Mouse (Mus musculus): ENCODE data around the gene Mixl1. TPM values are rescaled to one million over a fixed set of nuclear protein-coding genes. Genes with fewer than 3 reads are reported as not detected.

The Mixl1 gene
- polyA plus RNA-seq (2014; fragmentation: Nextera tagmentation; extraction: Ambion mirVana): 0.33 and 0.45 TPM in 2 replicates

GRCm38 (mm10) chr1:180696626-180697352, at the start of gene Mixl1:
Mixl1 (minus strand) TSS chr1:180697034.
- DNase-seq (peak; percentile 61), ATAC-seq (ENCODE audit: insufficient read depth) (peak; percentile 67; the same call in 1 of the 2 replicates)
- H3K4me2 ChIP-seq: peak within 1 kb of the TSS; percentile 73
- H3K4me1 ChIP-seq (ENCODE audit: insufficient read depth): no peaks in the 10 kb centered on the region
- H3K36me3 ChIP-seq (ENCODE audit: insufficient read depth): 0 out of 2 replicates have a peak, but pooled peaks cover 5% of the 10 kb centered on the region
- no peak within 1 kb of the TSS for H3K27ac ChIP-seq (ENCODE audit: low read depth)
- WGBS: 2% methylated on average over 79 of the region's 79 CpGs
- H3K27me3 ChIP-seq (ENCODE audit: insufficient read depth, low read length): peaks cover 34% of the 10 kb centered on the region
- peak within 1 kb of the TSS; percentile 46 for H3K4me3 ChIP-seq (ENCODE audit: low read depth, low read length)
- peak within 1 kb of the TSS; percentile 43 for H3K9ac ChIP-seq
- no peaks in the 10 kb centered on the region for H3K9me3 ChIP-seq (ENCODE audit: low read depth, low read length)
- no peak for TF ChIP-seq CTCF (IDR thresholded peaks at IDR 0.05; ENCODE audit: low read depth)

- H3K27me3 ChIP-seq (ENCODE audit: insufficient read depth, low read length): no peaks in the 10 kb centered on the region
- H3K36me3 ChIP-seq (ENCODE audit: insufficient read depth): peaks cover 6% of the 10 kb centered on the region
- no peak for TF ChIP-seq CTCF (IDR thresholded peaks at IDR 0.05; ENCODE audit: low read depth)
- no peak for DNase-seq
- H3K9me3 ChIP-seq (ENCODE audit: low read depth, low read length): no peaks in the 10 kb centered on the region
- peaks cover 11% of the 10 kb centered on the region for H3K4me1 ChIP-seq (ENCODE audit: insufficient read depth)
- no peak overlapping the region for H3K9ac ChIP-seq
- H3K4me2 ChIP-seq: no peak overlapping the region
- no peak overlapping the region for H3K4me3 ChIP-seq (ENCODE audit: low read depth, low read length)
- no peak for ATAC-seq (ENCODE audit: insufficient read depth)
- WGBS: 86% methylated on average over 3 of the region's 3 CpGs
- no peak overlapping the region for H3K27ac ChIP-seq (ENCODE audit: low read depth)
Observed at GRCm38 (mm10) chr1:180729231-180729630, 32.4 kb upstream of the Mixl1 start.

DNA sequence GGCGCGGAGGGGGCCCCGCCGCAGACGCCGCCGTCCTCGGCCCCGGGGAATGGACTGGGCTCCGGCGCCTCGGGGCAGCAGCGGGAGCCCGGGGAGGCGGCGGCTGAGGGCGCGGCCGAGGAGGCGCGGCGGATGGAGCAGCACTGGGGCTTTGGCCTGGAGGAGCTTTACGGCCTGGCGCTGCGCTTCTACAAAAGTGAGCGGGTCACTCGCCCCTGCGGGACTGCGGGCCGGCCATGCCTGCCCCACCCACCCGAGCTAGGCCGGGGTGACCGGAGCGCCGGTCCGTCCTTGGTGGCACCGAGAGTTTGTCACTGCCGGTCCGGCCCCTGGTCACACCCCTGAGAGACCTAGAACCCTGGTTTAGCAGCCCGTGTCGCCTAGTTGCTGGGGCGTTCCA, 29.3 kb upstream of the Mixl1 start:
- ATAC-seq (ENCODE audit: insufficient read depth): peak; percentile 78
- Histone ChIP-seq H3K27me3 (ENCODE audit: insufficient read depth, low read length) (no peaks in the 10 kb centered on the region), H3K36me3 (ENCODE audit: insufficient read depth) (no peaks in the 10 kb centered on the region), H3K9me3 (ENCODE audit: low read depth, low read length) (no peaks in the 10 kb centered on the region), H3K27ac (ENCODE audit: low read depth) (peak overlapping the region; percentile 91), H3K9ac (peak overlapping the region; percentile 97), H3K4me2 (peak overlapping the region; percentile 66), H3K4me1 (ENCODE audit: insufficient read depth) (peaks cover 11% of the 10 kb centered on the region), H3K4me3 (ENCODE audit: low read depth, low read length) (peak overlapping the region; percentile 100)
- no peak for TF ChIP-seq CTCF (IDR thresholded peaks at IDR 0.05; ENCODE audit: low read depth)
- WGBS: under 1% methylated on average over 42 of the region's 42 CpGs
- no peak for DNase-seq

GRCm38 (mm10) chr1:180725704-180726179, 28.9 kb upstream of the Mixl1 start, which contains the start of gene Acbd3:
Acbd3 (plus strand) TSS chr1:180726043.
- TF ChIP-seq CTCF (IDR thresholded peaks at IDR 0.05; ENCODE audit: low read depth): no peak
- Histone ChIP-seq H3K27ac (ENCODE audit: low read depth) (peak within 1 kb of the TSS; percentile 91), H3K9me3 (ENCODE audit: low read depth, low read length) (no peaks in the 10 kb centered on the region)

GRCm38 (mm10) chr1:180723701-180724238, 26.9 kb upstream of the Mixl1 start:
- no peaks in the 10 kb centered on the region for H3K9me3 ChIP-seq (ENCODE audit: low read depth, low read length)
- H3K9ac ChIP-seq: no peak overlapping the region
- no peaks in the 10 kb centered on the region for H3K36me3 ChIP-seq (ENCODE audit: insufficient read depth)
- no peaks in the 10 kb centered on the region for H3K27me3 ChIP-seq (ENCODE audit: insufficient read depth, low read length)
- H3K4me3 ChIP-seq (ENCODE audit: low read depth, low read length): no peak overlapping the region
- WGBS: 30% methylated on average over 1 of the region's 1 CpGs
- peaks cover 11% of the 10 kb centered on the region for H3K4me1 ChIP-seq (ENCODE audit: insufficient read depth)
- ATAC-seq (ENCODE audit: insufficient read depth): no peak
- H3K27ac ChIP-seq (ENCODE audit: low read depth): no peak overlapping the region
- H3K4me2 ChIP-seq: no peak overlapping the region
- TF ChIP-seq CTCF (IDR thresholded peaks at IDR 0.05; ENCODE audit: low read depth): no peak
- peak; percentile 6 for DNase-seq

More at GRCm38 (mm10) chr1:180725704-180726179, 28.9 kb upstream of the Mixl1 start, which contains the start of gene Acbd3:
- peak within 1 kb of the TSS; percentile 66 for H3K4me2 ChIP-seq
- ATAC-seq (ENCODE audit: insufficient read depth) (peak; percentile 91), DNase-seq (peak; percentile 97)
- no peaks in the 10 kb centered on the region for H3K36me3 ChIP-seq (ENCODE audit: insufficient read depth)
- peak within 1 kb of the TSS; percentile 97 for H3K9ac ChIP-seq
- H3K27me3 ChIP-seq (ENCODE audit: insufficient read depth, low read length): no peaks in the 10 kb centered on the region
- H3K4me3 ChIP-seq (ENCODE audit: low read depth, low read length): peak within 1 kb of the TSS; percentile 100
- H3K4me1 ChIP-seq (ENCODE audit: insufficient read depth): peaks cover 11% of the 10 kb centered on the region
- WGBS: 0% methylated on average over 52 of the region's 52 CpGs

GRCm38 (mm10) chr1:180722608-180723007, 25.8 kb upstream of the Mixl1 start:
- no peak for DNase-seq
- Histone ChIP-seq H3K4me2 (no peak overlapping the region), H3K36me3 (ENCODE audit: insufficient read depth) (no peaks in the 10 kb centered on the region), H3K9ac (no peak overlapping the region), H3K4me3 (ENCODE audit: low read depth, low read length) (no peak overlapping the region), H3K9me3 (ENCODE audit: low read depth, low read length) (no peaks in the 10 kb centered on the region), H3K27me3 (ENCODE audit: insufficient read depth, low read length) (no peaks in the 10 kb centered on the region), H3K27ac (ENCODE audit: low read depth) (no peak overlapping the region), H3K4me1 (ENCODE audit: insufficient read depth) (peaks cover 5% of the 10 kb centered on the region)
- WGBS: 64% methylated on average over 1 of the region's 1 CpGs
- TF ChIP-seq CTCF (IDR thresholded peaks at IDR 0.05; ENCODE audit: low read depth): no peak
- no peak for ATAC-seq (ENCODE audit: insufficient read depth)

All from lung, embryonic 14.5 days (tissue).